Mouse (Mus musculus): ENCODE results near the gene Rbm19. TPM values are rescaled to one million over a fixed set of nuclear protein-coding genes. Genes with fewer than 3 reads are reported as not detected.

Rbm19 gene
- polyA plus RNA-seq (2015; fragmentation: Nextera tagmentation; extraction: Ambion mirVana), result 18.0 and 22.4 TPM in 2 replicates

DNA sequence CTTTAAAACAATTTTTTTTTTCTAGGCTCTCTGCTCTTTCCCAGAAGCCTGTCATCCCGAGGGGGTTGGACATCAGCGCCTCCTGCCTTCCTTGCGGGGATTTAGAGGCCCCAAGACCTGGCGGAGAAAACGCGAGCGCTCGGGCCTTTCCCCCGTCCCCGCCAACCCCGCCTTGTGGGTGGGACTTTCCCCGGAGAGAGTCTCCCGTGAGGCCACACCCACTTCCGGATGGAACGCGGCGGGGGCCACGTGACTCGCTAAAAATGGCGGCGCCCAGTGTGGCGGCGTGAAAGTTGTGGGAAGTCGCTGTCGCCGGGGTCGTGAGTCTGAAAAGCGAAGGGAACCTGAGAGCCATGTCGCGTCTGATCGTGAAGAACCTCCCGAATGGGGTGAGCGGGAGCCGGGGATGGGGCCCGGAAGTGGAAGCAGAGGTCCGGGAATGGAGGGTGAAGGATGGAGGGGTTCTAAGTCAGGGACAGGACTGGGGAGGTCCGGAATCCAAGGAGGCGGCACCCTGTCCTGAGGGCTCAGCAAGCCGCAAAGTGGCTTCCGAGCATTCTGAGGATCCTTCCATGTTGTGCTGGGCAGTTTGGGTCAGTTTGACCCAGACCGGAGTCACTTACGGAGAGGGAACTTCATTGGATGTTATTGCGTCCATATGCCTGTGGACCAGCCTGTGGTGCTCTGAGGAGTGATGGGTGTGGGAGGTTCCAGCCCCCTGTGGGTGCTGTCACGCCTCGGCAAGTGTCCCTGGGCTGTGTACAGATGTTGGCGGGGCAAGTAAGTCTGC lies at the start of gene Rbm19:
Gene Rbm19, plus strand, starts transcription at position 205 of the 790 bp plus-strand sequence.
- Histone ChIP-seq H3K9ac (ENCODE audit: low read length) (peak within 1 kb of the TSS; percentile 78), H3K4me1 (ENCODE audit: control insufficient read depth, insufficient read depth, low read length) (peaks cover 6% of the 10 kb centered on the region), H3K4me3 (replicated peaks; ENCODE audit: low read length) (peak within 1 kb of the TSS; percentile 89), H3K4me2 (ENCODE audit: low read depth, low read length) (peak within 1 kb of the TSS; percentile 95), H3K27ac (ENCODE audit: low read length) (no peak within 1 kb of the TSS; the same call in 1 of the 2 replicates), H3K36me3 (ENCODE audit: control insufficient read depth, insufficient read depth, low read length) (peaks cover 6% of the 10 kb centered on the region; the same call in 1 of the 2 replicates), H3K9me3 (replicated peaks; ENCODE audit: control insufficient read depth, low read length) (no peaks in the 10 kb centered on the region), H3K27me3 (ENCODE audit: control insufficient read depth, insufficient read depth, low read length) (no peaks in the 10 kb centered on the region)
- peak; percentile 94 for ATAC-seq (ENCODE audit: insufficient read depth, low FRiP score)
- 1% methylated on average over 46 of the region's 46 CpGs for WGBS

DNA sequence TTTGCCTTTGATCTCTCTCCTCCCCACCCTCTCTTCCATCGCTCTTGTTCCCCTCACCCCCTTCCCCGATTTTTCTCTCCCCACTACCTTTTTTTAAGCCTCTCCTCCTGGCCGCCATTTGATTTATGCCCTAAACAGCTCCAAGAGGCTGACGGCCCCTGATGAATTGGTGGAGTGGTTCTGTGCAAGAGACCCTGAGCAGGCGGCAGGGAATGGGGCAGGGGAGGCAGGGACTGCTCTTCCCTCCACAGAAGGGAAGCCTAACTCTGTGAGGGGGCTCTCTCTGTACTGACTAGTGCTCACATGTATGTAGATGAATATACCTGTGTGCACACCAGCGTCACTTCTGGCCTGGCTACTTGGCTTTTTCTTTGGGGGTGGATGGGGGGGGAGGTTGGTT lies 49.0 kb upstream of the Rbm19 start:
- no peaks in the 10 kb centered on the region for H3K9me3 ChIP-seq (replicated peaks; ENCODE audit: control insufficient read depth, low read length)
- 17% methylated on average over 6 of the region's 6 CpGs for WGBS
- no peaks in the 10 kb centered on the region for H3K27me3 ChIP-seq (ENCODE audit: control insufficient read depth, insufficient read depth, low read length)
- H3K4me3 ChIP-seq (replicated peaks; ENCODE audit: low read length), result no peak overlapping the region
- no peak overlapping the region for H3K27ac ChIP-seq (ENCODE audit: low read length)
- ATAC-seq (ENCODE audit: insufficient read depth, low FRiP score), result no peak
- H3K9ac ChIP-seq (ENCODE audit: low read length), result no peak overlapping the region
- no peaks in the 10 kb centered on the region for H3K4me1 ChIP-seq (ENCODE audit: control insufficient read depth, insufficient read depth, low read length)
- H3K4me2 ChIP-seq (ENCODE audit: low read depth, low read length), result no peak overlapping the region
- no peaks in the 10 kb centered on the region for H3K36me3 ChIP-seq (ENCODE audit: control insufficient read depth, insufficient read depth, low read length)

GRCm38 (mm10) chr5:120074101-120074500 lies 42.2 kb upstream of the Rbm19 start:
- 29% methylated on average over 9 of the region's 9 CpGs for WGBS
- Histone ChIP-seq H3K27me3 (ENCODE audit: control insufficient read depth, insufficient read depth, low read length) (no peaks in the 10 kb centered on the region), H3K36me3 (ENCODE audit: control insufficient read depth, insufficient read depth, low read length) (no peaks in the 10 kb centered on the region), H3K4me2 (ENCODE audit: low read depth, low read length) (no peak overlapping the region), H3K9me3 (replicated peaks; ENCODE audit: control insufficient read depth, low read length) (no peaks in the 10 kb centered on the region), H3K9ac (ENCODE audit: low read length) (no peak overlapping the region), H3K4me3 (replicated peaks; ENCODE audit: low read length) (no peak overlapping the region), H3K27ac (ENCODE audit: low read length) (no peak overlapping the region), H3K4me1 (ENCODE audit: control insufficient read depth, insufficient read depth, low read length) (no peaks in the 10 kb centered on the region)
- no peak for ATAC-seq (ENCODE audit: insufficient read depth, low FRiP score)

- Histone ChIP-seq H3K27ac (ENCODE audit: low read length) (no peak overlapping the region), H3K9ac (ENCODE audit: low read length) (no peak overlapping the region), H3K4me3 (replicated peaks; ENCODE audit: low read length) (no peak overlapping the region), H3K9me3 (replicated peaks; ENCODE audit: control insufficient read depth, low read length) (no peaks in the 10 kb centered on the region), H3K4me1 (ENCODE audit: control insufficient read depth, insufficient read depth, low read length) (no peaks in the 10 kb centered on the region), H3K4me2 (ENCODE audit: low read depth, low read length) (no peak overlapping the region), H3K36me3 (ENCODE audit: control insufficient read depth, insufficient read depth, low read length) (no peaks in the 10 kb centered on the region), H3K27me3 (ENCODE audit: control insufficient read depth, insufficient read depth, low read length) (no peaks in the 10 kb centered on the region; the same call in 1 of the 2 replicates)
- no peak for ATAC-seq (ENCODE audit: insufficient read depth, low FRiP score)
- WGBS, result 32% methylated on average over 9 of the region's 9 CpGs
These were observed 36.2 kb upstream of the Rbm19 start for GRCm38 (mm10) chr5:120080027-120080426.

DNA sequence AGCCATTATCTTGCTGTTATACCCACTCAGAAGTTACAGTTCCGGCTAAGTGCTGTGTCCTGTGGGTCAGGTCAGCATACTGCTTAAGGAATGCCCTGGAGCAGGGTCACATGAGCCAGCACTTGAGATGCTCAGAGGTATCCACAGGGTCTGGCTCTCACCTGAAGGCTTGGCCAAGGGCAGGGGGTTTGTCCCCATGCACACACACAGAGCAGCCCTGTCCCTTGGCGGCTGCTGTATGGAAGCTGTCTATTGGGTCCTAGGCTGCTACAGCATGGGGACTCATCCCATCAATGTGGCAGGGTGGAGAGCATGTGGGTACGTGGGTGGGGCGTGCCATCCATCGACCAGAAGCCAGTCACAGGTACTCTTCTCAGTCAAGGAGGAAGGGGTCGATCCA lies 35.8 kb upstream of the Rbm19 start:
- Histone ChIP-seq H3K27ac (ENCODE audit: low read length) (no peak overlapping the region), H3K4me2 (ENCODE audit: low read depth, low read length) (no peak overlapping the region), H3K9me3 (replicated peaks; ENCODE audit: control insufficient read depth, low read length) (no peaks in the 10 kb centered on the region), H3K36me3 (ENCODE audit: control insufficient read depth, insufficient read depth, low read length) (no peaks in the 10 kb centered on the region), H3K4me1 (ENCODE audit: control insufficient read depth, insufficient read depth, low read length) (no peaks in the 10 kb centered on the region), H3K27me3 (ENCODE audit: control insufficient read depth, insufficient read depth, low read length) (no peaks in the 10 kb centered on the region; the same call in 1 of the 2 replicates), H3K9ac (ENCODE audit: low read length) (no peak overlapping the region), H3K4me3 (replicated peaks; ENCODE audit: low read length) (no peak overlapping the region)
- WGBS, result 74% methylated on average over 6 of the region's 6 CpGs
- ATAC-seq (ENCODE audit: insufficient read depth, low FRiP score), result no peak

DNA sequence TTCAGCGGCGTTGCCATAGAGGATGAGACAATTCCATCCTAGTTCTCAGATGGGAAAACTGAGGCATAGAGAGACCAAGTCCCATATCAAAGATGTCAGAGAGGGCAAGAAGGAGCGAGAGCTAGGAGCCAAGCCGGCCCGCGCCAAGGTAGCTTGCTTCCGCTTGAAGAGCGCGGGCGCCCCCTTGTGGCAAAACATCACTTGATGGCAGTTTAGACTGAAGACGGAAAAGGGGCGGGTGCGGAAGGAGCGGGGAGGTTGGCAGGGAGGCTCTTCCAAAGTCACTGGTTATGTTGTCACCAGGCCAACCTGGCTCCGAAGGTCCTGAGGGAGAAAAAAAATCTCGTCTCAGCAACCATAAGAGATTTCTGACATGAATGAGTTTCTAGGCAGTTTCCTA lies 27.7 kb upstream of the Rbm19 start:
- Histone ChIP-seq H3K4me3 (replicated peaks; ENCODE audit: low read length) (no peak overlapping the region), H3K27me3 (ENCODE audit: control insufficient read depth, insufficient read depth, low read length) (peaks cover 9% of the 10 kb centered on the region), H3K27ac (ENCODE audit: low read length) (no peak overlapping the region), H3K4me2 (ENCODE audit: low read depth, low read length) (no peak overlapping the region), H3K9me3 (replicated peaks; ENCODE audit: control insufficient read depth, low read length) (no peaks in the 10 kb centered on the region), H3K9ac (ENCODE audit: low read length) (no peak overlapping the region), H3K4me1 (ENCODE audit: control insufficient read depth, insufficient read depth, low read length) (no peaks in the 10 kb centered on the region), H3K36me3 (ENCODE audit: control insufficient read depth, insufficient read depth, low read length) (no peaks in the 10 kb centered on the region)
- no peak for ATAC-seq (ENCODE audit: insufficient read depth, low FRiP score)
- 1% methylated on average over 16 of the region's 16 CpGs for WGBS

GRCm38 (mm10) chr5:120094602-120095001 lies 21.7 kb upstream of the Rbm19 start:
- Histone ChIP-seq H3K9ac (ENCODE audit: low read length) (no peak overlapping the region), H3K27ac (ENCODE audit: low read length) (no peak overlapping the region), H3K4me3 (replicated peaks; ENCODE audit: low read length) (no peak overlapping the region), H3K9me3 (replicated peaks; ENCODE audit: control insufficient read depth, low read length) (no peaks in the 10 kb centered on the region), H3K4me1 (ENCODE audit: control insufficient read depth, insufficient read depth, low read length) (no peaks in the 10 kb centered on the region), H3K36me3 (ENCODE audit: control insufficient read depth, insufficient read depth, low read length) (no peaks in the 10 kb centered on the region), H3K27me3 (ENCODE audit: control insufficient read depth, insufficient read depth, low read length) (peaks cover 9% of the 10 kb centered on the region; the same call in 1 of the 2 replicates), H3K4me2 (ENCODE audit: low read depth, low read length) (no peak overlapping the region)
- WGBS, result 58% methylated on average over 7 of the region's 7 CpGs
- ATAC-seq (ENCODE audit: insufficient read depth, low FRiP score), result no peak

- Histone ChIP-seq H3K9ac (ENCODE audit: low read length) (no peak overlapping the region), H3K27ac (ENCODE audit: low read length) (no peak overlapping the region), H3K4me1 (ENCODE audit: control insufficient read depth, insufficient read depth, low read length) (no peaks in the 10 kb centered on the region), H3K27me3 (ENCODE audit: control insufficient read depth, insufficient read depth, low read length) (no peaks in the 10 kb centered on the region), H3K4me2 (ENCODE audit: low read depth, low read length) (no peak overlapping the region), H3K36me3 (ENCODE audit: control insufficient read depth, insufficient read depth, low read length) (no peaks in the 10 kb centered on the region), H3K4me3 (replicated peaks; ENCODE audit: low read length) (no peak overlapping the region), H3K9me3 (replicated peaks; ENCODE audit: control insufficient read depth, low read length) (no peaks in the 10 kb centered on the region)
- ATAC-seq (ENCODE audit: insufficient read depth, low FRiP score), result no peak
- WGBS, result 30% methylated on average over 9 of the region's 9 CpGs
These were observed 19.2 kb upstream of the Rbm19 start for GRCm38 (mm10) chr5:120097042-120097441.

GRCm38 (mm10) chr5:120100814-120101213 lies 15.5 kb upstream of the Rbm19 start:
- H3K27ac ChIP-seq (ENCODE audit: low read length), result no peak overlapping the region
- no peaks in the 10 kb centered on the region for H3K27me3 ChIP-seq (ENCODE audit: control insufficient read depth, insufficient read depth, low read length)
- H3K4me2 ChIP-seq (ENCODE audit: low read depth, low read length), result no peak overlapping the region
- no peaks in the 10 kb centered on the region for H3K36me3 ChIP-seq (ENCODE audit: control insufficient read depth, insufficient read depth, low read length)
- H3K4me1 ChIP-seq (ENCODE audit: control insufficient read depth, insufficient read depth, low read length), result no peaks in the 10 kb centered on the region
- 87% methylated on average over 6 of the region's 6 CpGs for WGBS
- ATAC-seq (ENCODE audit: insufficient read depth, low FRiP score), result no peak
- H3K9ac ChIP-seq (ENCODE audit: low read length), result no peak overlapping the region
- no peak overlapping the region for H3K4me3 ChIP-seq (replicated peaks; ENCODE audit: low read length)
- no peaks in the 10 kb centered on the region for H3K9me3 ChIP-seq (replicated peaks; ENCODE audit: control insufficient read depth, low read length)
